Mouse (Mus musculus): ENCODE results near the gene Hivep1.

Gene Hivep1

GRCm38 (mm10) chr13:42233741-42234419 lies 182.1 kb downstream of the Hivep1 start:
- peak; percentile 2 for DNase-seq (ENCODE audit: low read depth)

- DNase-seq (ENCODE audit: low read depth): no peak
Observed at GRCm38 (mm10) chr13:42238520-42238919, 186.7 kb downstream of the Hivep1 start.

GRCm38 (mm10) chr13:42242131-42242530 lies 190.3 kb downstream of the Hivep1 start:
- DNase-seq (ENCODE audit: low read depth): no peak
